Mouse (Mus musculus): ENCODE data around the gene Frat1. TPM values are rescaled to one million over a fixed set of nuclear protein-coding genes. Genes with fewer than 3 reads are reported as not detected.

The Frat1 gene
- polyA plus RNA-seq (2016; fragmentation: Nextera tagmentation; extraction: Ambion mirVana), result 15.2 and 19.1 TPM in 2 replicates

- H3K27ac ChIP-seq, result peak within 1 kb of the TSS; percentile 81
- peak within 1 kb of the TSS; percentile 97 for H3K4me2 ChIP-seq (replicated peaks)
- peak within 1 kb of the TSS; percentile 78 for H3K4me3 ChIP-seq
- peak within 1 kb of the TSS; percentile 90 for H3K9ac ChIP-seq
- under 1% methylated on average over 39 of the region's 39 CpGs for WGBS
- H3K9me3 ChIP-seq, result no peaks in the 10 kb centered on the region
- H3K27me3 ChIP-seq (replicated peaks), result peaks cover 5% of the 10 kb centered on the region; the same call in 1 of the 2 replicates
- no peaks in the 10 kb centered on the region for H3K36me3 ChIP-seq
- H3K4me1 ChIP-seq, result peaks cover 16% of the 10 kb centered on the region
- peak; percentile 98 for ATAC-seq (ENCODE audit: low FRiP score, low read depth)
Observed at GRCm38 (mm10) chr19:41829381-41830105, at the start of gene Frat1. Gene Frat1, plus strand, starts transcription at chr19:41829970.

- Histone ChIP-seq H3K9me3 (no peaks in the 10 kb centered on the region), H3K27me3 (replicated peaks) (no peaks in the 10 kb centered on the region), H3K27ac (no peak overlapping the region), H3K9ac (no peak overlapping the region), H3K36me3 (peaks cover 35% of the 10 kb centered on the region), H3K4me3 (no peak overlapping the region), H3K4me1 (no peaks in the 10 kb centered on the region), H3K4me2 (replicated peaks) (no peak overlapping the region)
- no peak for ATAC-seq (ENCODE audit: low FRiP score, low read depth)
- WGBS, result 85% methylated on average over 1 of the region's 1 CpGs
Observed at GRCm38 (mm10) chr19:41786896-41787295, 42.9 kb upstream of the Frat1 start.

GRCm38 (mm10) chr19:41789110-41789961, 40.4 kb upstream of the Frat1 start:
- H3K4me3 ChIP-seq, result no peak overlapping the region
- no peaks in the 10 kb centered on the region for H3K27me3 ChIP-seq (replicated peaks)
- no peaks in the 10 kb centered on the region for H3K4me1 ChIP-seq
- no peak for ATAC-seq (ENCODE audit: low FRiP score, low read depth)
- WGBS, result 71% methylated on average over 10 of the region's 10 CpGs
- H3K9me3 ChIP-seq, result no peaks in the 10 kb centered on the region
- H3K27ac ChIP-seq, result no peak overlapping the region
- H3K4me2 ChIP-seq (replicated peaks), result no peak overlapping the region
- no peak overlapping the region for H3K9ac ChIP-seq
- peaks cover 26% of the 10 kb centered on the region for H3K36me3 ChIP-seq

GRCm38 (mm10) chr19:41791384-41791783, 38.4 kb upstream of the Frat1 start:
- Histone ChIP-seq H3K27me3 (replicated peaks) (no peaks in the 10 kb centered on the region), H3K9me3 (no peaks in the 10 kb centered on the region), H3K36me3 (peaks cover 15% of the 10 kb centered on the region), H3K9ac (no peak overlapping the region), H3K27ac (no peak overlapping the region), H3K4me1 (no peaks in the 10 kb centered on the region), H3K4me2 (replicated peaks) (no peak overlapping the region), H3K4me3 (no peak overlapping the region)
- ATAC-seq (ENCODE audit: low FRiP score, low read depth), result no peak
- WGBS, result 93% methylated on average over 2 of the region's 2 CpGs

GRCm38 (mm10) chr19:41792934-41793486, 36.8 kb upstream of the Frat1 start:
- H3K27ac ChIP-seq, result no peak overlapping the region
- no peak for ATAC-seq (ENCODE audit: low FRiP score, low read depth)
- no peak overlapping the region for H3K4me2 ChIP-seq (replicated peaks)
- no peak overlapping the region for H3K9ac ChIP-seq
- no peaks in the 10 kb centered on the region for H3K4me1 ChIP-seq
- H3K9me3 ChIP-seq, result no peaks in the 10 kb centered on the region
- WGBS, result 88% methylated on average over 1 of the region's 1 CpGs
- peaks cover 6% of the 10 kb centered on the region; the same call in 1 of the 2 replicates for H3K36me3 ChIP-seq
- H3K4me3 ChIP-seq, result no peak overlapping the region
- H3K27me3 ChIP-seq (replicated peaks), result no peaks in the 10 kb centered on the region

DNA sequence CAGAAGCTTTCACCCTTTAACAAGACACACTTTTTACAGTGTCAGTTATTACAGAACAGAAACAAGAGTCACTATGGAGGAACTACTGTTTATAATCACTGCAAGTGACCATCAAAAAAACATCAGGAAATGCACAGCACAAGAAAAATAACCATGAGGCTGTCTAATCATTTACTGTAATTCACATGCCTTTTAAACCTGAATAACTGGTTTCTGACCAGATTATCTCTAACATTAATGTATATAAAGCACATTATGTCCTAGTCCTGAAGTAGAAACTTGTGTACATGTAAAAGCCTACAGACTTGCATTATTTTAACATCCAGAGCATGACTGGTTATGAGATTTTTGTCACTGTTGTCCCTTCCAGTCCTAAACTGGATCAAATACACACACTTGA, 35.8 kb upstream of the Frat1 start:
- Histone ChIP-seq H3K9ac (no peak overlapping the region), H3K36me3 (peaks cover 4% of the 10 kb centered on the region; the same call in 1 of the 2 replicates), H3K27ac (no peak overlapping the region), H3K4me1 (no peaks in the 10 kb centered on the region), H3K4me2 (replicated peaks) (no peak overlapping the region), H3K27me3 (replicated peaks) (no peaks in the 10 kb centered on the region), H3K9me3 (no peaks in the 10 kb centered on the region), H3K4me3 (no peak overlapping the region)
- ATAC-seq (ENCODE audit: low FRiP score, low read depth), result no peak

DNA sequence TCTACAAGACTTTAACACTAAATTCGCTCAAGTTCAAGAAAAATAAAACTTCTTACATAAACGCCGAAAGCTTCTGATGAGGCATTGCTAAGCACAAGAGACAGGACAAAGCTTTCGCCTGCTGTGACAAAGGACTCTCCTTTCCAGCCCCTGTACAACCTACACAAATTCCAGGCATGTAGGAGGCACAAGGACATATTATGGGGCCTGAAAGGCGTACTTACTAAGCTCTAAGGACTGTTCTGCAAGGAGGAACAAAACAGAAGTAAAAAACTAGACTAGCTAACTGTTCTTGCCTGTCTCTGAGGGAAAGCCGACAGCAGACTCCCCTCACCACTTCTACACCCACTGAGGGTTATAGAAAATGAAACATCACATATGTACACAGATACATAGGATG, 34.9 kb upstream of the Frat1 start:
- Histone ChIP-seq H3K27ac (no peak overlapping the region), H3K4me3 (no peak overlapping the region)

DNA sequence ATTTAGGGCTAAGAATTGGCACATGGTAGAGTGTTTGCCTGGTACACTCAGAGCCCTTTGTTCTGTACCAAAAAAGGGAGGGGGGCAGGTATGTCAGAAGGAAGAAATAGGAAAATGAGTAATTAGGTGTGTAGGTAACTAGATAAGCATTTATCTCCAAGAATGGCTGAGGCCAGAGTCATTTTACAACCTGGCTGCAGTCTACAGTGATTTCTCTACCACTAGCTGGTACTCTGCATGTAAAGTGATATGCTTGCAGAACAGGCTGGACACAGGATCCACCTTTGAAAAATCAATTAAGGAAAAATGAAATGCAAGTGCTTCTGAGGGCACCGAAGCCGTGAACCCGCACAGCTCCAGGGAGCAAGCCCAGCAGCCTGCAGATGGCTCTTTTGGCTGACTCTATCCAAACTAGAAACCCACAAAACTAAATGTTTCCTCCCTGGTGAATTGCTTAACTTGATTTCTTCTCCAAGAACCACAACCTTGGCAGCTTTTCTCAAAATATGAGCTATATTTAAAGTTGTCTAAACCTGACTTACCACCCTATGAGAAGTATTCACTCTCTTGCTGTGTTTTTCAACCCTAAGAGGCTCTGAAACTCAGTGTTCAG, 33.5 kb upstream of the Frat1 start:
- H3K4me1 ChIP-seq, result peaks cover 15% of the 10 kb centered on the region
- no peak overlapping the region for H3K27ac ChIP-seq
- no peaks in the 10 kb centered on the region for H3K9me3 ChIP-seq
- no peak for ATAC-seq (ENCODE audit: low FRiP score, low read depth)
- H3K9ac ChIP-seq, result no peak overlapping the region
- H3K4me3 ChIP-seq, result no peak overlapping the region
- no peaks in the 10 kb centered on the region for H3K27me3 ChIP-seq (replicated peaks)
- WGBS, result 84% methylated on average over 3 of the region's 3 CpGs
- no peak overlapping the region for H3K4me2 ChIP-seq (replicated peaks)
- H3K36me3 ChIP-seq, result peaks cover 2% of the 10 kb centered on the region; the same call in 1 of the 2 replicates

More for the DNA sequence above, 34.9 kb upstream of the Frat1 start:
- no peak for ATAC-seq (ENCODE audit: low FRiP score, low read depth)
- no peaks in the 10 kb centered on the region for H3K27me3 ChIP-seq (replicated peaks)
- no peaks in the 10 kb centered on the region for H3K9me3 ChIP-seq
- H3K4me2 ChIP-seq (replicated peaks), result no peak overlapping the region
- peaks cover 2% of the 10 kb centered on the region; the same call in 1 of the 2 replicates for H3K4me1 ChIP-seq
- peaks cover 4% of the 10 kb centered on the region; the same call in 1 of the 2 replicates for H3K36me3 ChIP-seq
- WGBS, result 86% methylated on average over 6 of the region's 6 CpGs
- no peak overlapping the region for H3K9ac ChIP-seq

DNA sequence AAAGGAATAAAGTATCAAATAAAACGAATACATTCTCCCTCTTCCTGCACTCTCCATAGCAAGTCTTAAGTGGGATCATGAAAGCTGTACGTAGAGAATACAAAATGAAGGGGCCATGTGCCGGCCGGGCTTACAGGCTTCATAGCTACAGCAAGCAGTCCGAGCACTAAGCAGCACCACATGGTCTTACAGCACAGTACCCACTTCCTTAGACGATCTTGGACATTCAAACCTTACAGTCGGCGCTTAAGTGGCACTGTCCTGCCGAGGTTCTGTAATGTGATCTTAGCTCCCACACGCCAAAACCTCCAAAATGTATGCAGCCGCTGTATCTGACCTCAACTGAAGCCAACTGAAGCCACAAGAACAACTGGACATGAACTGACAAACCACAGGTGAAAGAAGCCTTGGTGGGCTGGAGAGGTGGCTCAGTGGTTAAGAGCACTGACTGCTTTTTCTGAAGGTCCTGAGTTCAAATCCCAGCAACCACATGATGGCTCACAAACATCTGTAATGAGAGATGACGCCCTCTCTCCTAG, 32.9 kb upstream of the Frat1 start:
- no peak overlapping the region for H3K4me2 ChIP-seq (replicated peaks)
- peaks cover 15% of the 10 kb centered on the region for H3K4me1 ChIP-seq
- H3K27ac ChIP-seq, result no peak overlapping the region
- ATAC-seq (ENCODE audit: low FRiP score, low read depth), result no peak
- no peaks in the 10 kb centered on the region for H3K9me3 ChIP-seq
- H3K4me3 ChIP-seq, result no peak overlapping the region
- no peaks in the 10 kb centered on the region for H3K27me3 ChIP-seq (replicated peaks)
- 89% methylated on average over 12 of the region's 12 CpGs for WGBS
- no peak overlapping the region for H3K9ac ChIP-seq
- no peaks in the 10 kb centered on the region for H3K36me3 ChIP-seq

DNA sequence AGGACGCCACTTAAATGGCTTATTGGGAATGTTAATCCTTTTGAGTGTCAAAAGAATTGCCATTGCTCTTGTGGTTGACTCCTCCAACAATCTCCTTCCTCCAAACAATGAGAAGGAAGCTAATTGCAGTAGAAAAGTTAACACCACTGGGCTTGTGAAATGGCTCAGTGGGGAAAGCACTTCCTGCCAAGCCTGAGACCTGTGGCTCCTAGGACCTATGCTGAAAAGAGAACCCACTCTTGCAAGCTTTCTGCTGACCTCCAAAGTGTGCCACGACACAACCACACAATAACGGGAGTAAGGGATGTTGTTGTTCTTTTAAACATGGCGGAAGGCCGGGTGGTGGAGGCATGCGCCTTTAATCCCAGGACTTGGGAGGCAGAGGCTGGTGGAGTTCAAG, 32.2 kb upstream of the Frat1 start:
- no peaks in the 10 kb centered on the region for H3K27me3 ChIP-seq (replicated peaks)
- no peak overlapping the region for H3K4me3 ChIP-seq
- ATAC-seq (ENCODE audit: low FRiP score, low read depth), result no peak
- H3K9me3 ChIP-seq, result no peaks in the 10 kb centered on the region
- peaks cover 15% of the 10 kb centered on the region for H3K4me1 ChIP-seq
- no peak overlapping the region for H3K27ac ChIP-seq
- WGBS, result 94% methylated on average over 6 of the region's 6 CpGs
- no peak overlapping the region for H3K4me2 ChIP-seq (replicated peaks)
- no peak overlapping the region for H3K9ac ChIP-seq
- no peaks in the 10 kb centered on the region for H3K36me3 ChIP-seq

DNA sequence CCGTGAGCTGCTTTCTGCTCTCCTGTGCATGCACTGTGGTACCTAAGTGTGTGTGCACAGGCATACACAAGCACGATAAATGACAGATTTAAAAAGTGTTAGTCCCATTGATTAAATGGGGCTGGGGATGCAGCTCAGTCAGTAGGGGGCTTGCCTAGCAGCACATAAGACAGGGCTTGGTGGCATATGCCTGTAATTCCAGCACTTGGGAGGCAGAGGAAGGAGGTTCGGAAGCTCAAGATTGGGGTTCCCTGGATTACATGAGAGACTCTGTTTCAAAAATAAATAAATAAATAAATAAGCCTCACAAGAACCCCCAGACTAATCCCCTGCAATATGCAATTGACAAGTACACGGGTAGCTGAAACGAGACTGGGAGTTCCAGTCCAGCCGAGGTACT, 29.3 kb upstream of the Frat1 start:
- Histone ChIP-seq H3K4me1 (peaks cover 15% of the 10 kb centered on the region), H3K4me2 (replicated peaks) (peak overlapping the region; percentile 80), H3K27me3 (replicated peaks) (no peaks in the 10 kb centered on the region), H3K9me3 (0 out of 2 replicates have a peak, but pooled peaks cover 1% of the 10 kb centered on the region), H3K9ac (0 out of 2 replicates have a peak overlapping the region, but pooled peaks have one; percentile 33), H3K27ac (no peak overlapping the region), H3K4me3 (peak overlapping the region; percentile 81; the same call in 1 of the 2 replicates), H3K36me3 (no peaks in the 10 kb centered on the region)
- no peak for ATAC-seq (ENCODE audit: low FRiP score, low read depth)
- WGBS, result 55% methylated on average over 6 of the region's 6 CpGs

Measured in neural tube, embryonic 12.5 days (tissue).